In the genomic region with DNA sequence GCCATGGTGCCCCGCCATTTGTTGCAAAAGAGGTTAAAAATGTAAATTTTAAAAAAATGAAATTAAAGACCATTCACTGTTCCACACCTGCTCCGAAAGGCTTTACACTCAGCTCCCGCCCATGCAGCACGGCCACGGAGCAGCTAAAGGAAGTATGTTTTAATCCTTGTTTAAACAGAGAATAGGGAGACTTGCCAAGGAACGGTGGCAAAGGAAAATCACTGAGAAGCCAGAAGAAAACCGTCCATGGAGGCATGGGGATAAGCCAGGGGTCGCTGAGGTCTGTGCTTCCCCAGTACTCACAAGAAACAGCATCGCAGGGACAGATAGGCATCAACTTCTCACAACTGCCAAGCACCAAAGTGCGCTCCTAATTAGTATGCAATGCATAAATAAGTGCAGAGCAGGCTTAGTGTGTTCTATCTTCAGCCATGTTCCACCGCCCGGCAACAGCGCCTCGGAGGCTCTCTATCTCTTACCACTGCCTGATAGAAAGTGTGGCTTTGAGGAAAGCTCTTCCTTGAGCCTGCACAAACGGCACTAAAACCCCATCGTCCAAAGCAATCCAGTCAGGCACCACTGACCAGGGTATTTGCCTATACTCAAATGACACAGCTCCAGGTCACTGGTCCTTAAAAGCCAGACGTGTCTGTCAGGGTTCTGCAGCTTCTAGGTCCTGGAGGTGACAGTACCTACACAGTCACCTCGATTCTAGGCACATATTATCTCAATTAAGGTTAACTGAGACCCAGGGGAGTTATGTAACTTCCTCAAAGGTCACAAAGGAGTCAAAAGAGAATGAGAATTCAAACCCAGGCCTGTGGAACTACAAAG, we compare ENCODE assay signal across 1 mouse cellular context.
A peak's percentile ranks its signal among the peaks of the same experiment; 100 is the strongest.
TF ChIP-seq lines count a peak whose summit lies in the region.

No protein-coding gene starts in this region.

TF ChIP-seq in MEL, 35 proteins besides CTCF, POLR2A, EP300 and RAD21:
- no peak for TF ChIP-seq ZC3H11A (IDR thresholded peaks at IDR 0.05; ENCODE audit: low read depth, low read length)
- TF ChIP-seq USF1 (IDR thresholded peaks at IDR 0.05; ENCODE audit: low read depth, low read length) = no peak
- no peak for TF ChIP-seq ETS1 (IDR thresholded peaks at IDR 0.05; ENCODE audit: low read depth, low read length)
- TF ChIP-seq MAZ (IDR thresholded peaks at IDR 0.05; ENCODE audit: low read depth, low read length) = no peak
- TF ChIP-seq SIN3A (IDR thresholded peaks at IDR 0.05; ENCODE audit: low read length) = peak; percentile 15; the same call in 1 of the 2 replicates
- no peak for TF ChIP-seq MAX (IDR thresholded peaks at IDR 0.05; ENCODE audit: low read length)
- TF ChIP-seq MXI1 (IDR thresholded peaks at IDR 0.05; ENCODE audit: low read depth, low read length) = no peak
- no peak for TF ChIP-seq POLR2AphosphoS5 (IDR thresholded peaks at IDR 0.05; ENCODE audit: borderline replicate concordance, low read depth, low read length)
- TF ChIP-seq SMC3 (IDR thresholded peaks at IDR 0.05; ENCODE audit: low read depth, low read length) = no peak
- no peak for TF ChIP-seq KAT2A (conservative IDR thresholded peaks at IDR 0.05; ENCODE audit: low read depth, low read length)
- no peak for TF ChIP-seq UBTF (IDR thresholded peaks at IDR 0.05; ENCODE audit: borderline replicate concordance, insufficient read depth, low read depth, low read length)
- TF ChIP-seq TCF12 (IDR thresholded peaks at IDR 0.05; ENCODE audit: low read depth, low read length) = no peak
- TF ChIP-seq GATA1 (IDR thresholded peaks at IDR 0.05; ENCODE audit: low read depth, low read length) = 0 out of 2 replicates have a peak, but pooled peaks have one; percentile 10
- no peak for TF ChIP-seq NRF1 (IDR thresholded peaks at IDR 0.05; ENCODE audit: insufficient read depth, low read depth, low read length, poor library complexity, severe bottlenecking)
- no peak for TF ChIP-seq MEF2A (IDR thresholded peaks at IDR 0.05; ENCODE audit: extremely low read depth, insufficient replicate concordance, low read depth, low read length, poor library complexity, severe bottlenecking)
- TF ChIP-seq ZNF384 (IDR thresholded peaks at IDR 0.05; ENCODE audit: low read depth, low read length) = no peak
